Comparison of ENCODE assay signal across 37 mouse cellular contexts in genomic region chr16:32312859-32313258, GRCm38 (mm10). TPM values are rescaled to one million over a fixed set of nuclear protein-coding genes. Genes with fewer than 3 reads are reported as not detected.
DNase-seq lines count a peak whose midpoint lies in the region; ATAC-seq and TF ChIP-seq lines count a peak whose summit lies in the region.
"Had no signal": no experiment of that assay in that cellular context is flagged by ENCODE, and none has a peak within 500 bp of the region (broad histone marks: within the 10 kb centered on the region; RNA-seq: fewer than 3 reads in every experiment).

No protein-coding gene starts in this region.

- no peak overlapping the region for H3K9ac ChIP-seq in kidney, embryonic 15.5 days
- no peak overlapping the region for H3K9ac ChIP-seq in forebrain, embryonic 14.5 days (ENCODE audit: low read length)
- H3K9ac ChIP-seq: embryonic facial prominence, embryonic 12.5 days; forebrain, embryonic 15.5 days; heart, embryonic 13.5 days; limb, embryonic 13.5 days; lung, embryonic 15.5 days; neural tube, embryonic 12.5 days had no signal

- TF ChIP-seq POLR2A in kidney, adult 2 months (IDR thresholded peaks at IDR 0.05; ENCODE audit: low read depth, low read length): no peak

- H3K27me3 ChIP-seq in kidney, adult 2 months (replicated peaks; ENCODE audit: control insufficient read depth, insufficient read depth, low read length): no peaks in the 10 kb centered on the region
- no peaks in the 10 kb centered on the region for H3K27me3 ChIP-seq in kidney, embryonic 15.5 days
- no peaks in the 10 kb centered on the region for H3K27me3 ChIP-seq in forebrain, embryonic 14.5 days (replicated peaks; ENCODE audit: control insufficient read depth, insufficient read depth, low read length)
- H3K27me3 ChIP-seq: embryonic facial prominence, embryonic 12.5 days; forebrain, embryonic 15.5 days; heart, embryonic 13.5 days; limb, embryonic 13.5 days; lung, embryonic 15.5 days; neural tube, embryonic 12.5 days had no signal

- no peak for TF ChIP-seq CTCF in kidney, adult 2 months (conservative IDR thresholded peaks at IDR 0.05; ENCODE audit: insufficient read depth, insufficient read length, low read depth, low read length)

- H3K4me1 ChIP-seq in kidney, adult 2 months (ENCODE audit: control insufficient read depth, insufficient read depth, low read length): peaks cover 3% of the 10 kb centered on the region; the same call in 1 of the 2 replicates
- 0 out of 2 replicates have a peak, but pooled peaks cover 2% of the 10 kb centered on the region for H3K4me1 ChIP-seq in kidney, embryonic 15.5 days
- H3K4me1 ChIP-seq in forebrain, embryonic 14.5 days (ENCODE audit: control insufficient read depth, insufficient read depth, low read length): no peaks in the 10 kb centered on the region
- H3K4me1 ChIP-seq: embryonic facial prominence, embryonic 12.5 days; forebrain, embryonic 15.5 days; limb, embryonic 13.5 days; lung, embryonic 15.5 days; neural tube, embryonic 12.5 days had no signal

- H3K36me3 ChIP-seq in kidney, adult 2 months (ENCODE audit: control insufficient read depth, insufficient read depth, low read length): no peaks in the 10 kb centered on the region
- no peaks in the 10 kb centered on the region for H3K36me3 ChIP-seq in kidney, embryonic 15.5 days
- no peaks in the 10 kb centered on the region for H3K36me3 ChIP-seq in forebrain, embryonic 14.5 days (ENCODE audit: control insufficient read depth, insufficient read depth, low read length)
- H3K36me3 ChIP-seq: embryonic facial prominence, embryonic 12.5 days; forebrain, embryonic 15.5 days; heart, embryonic 13.5 days; hindbrain, embryonic 10.5 days; limb, embryonic 13.5 days; lung, embryonic 15.5 days; neural tube, embryonic 12.5 days had no signal

- DNase-seq in heart, adult 11 months: peak; percentile 54
- DNase-seq in heart, adult 9 months (ENCODE audit: low spot score in 2 of 2): no peak
- peak; percentile 37 for DNase-seq in kidney, adult 2 months
- DNase-seq in 3T3-L1 (ENCODE audit: low read depth, low spot score): peak; percentile 41
- DNase-seq in Muller cell, postnatal 12 days (ENCODE audit: inconsistent ontology term): peak; percentile 51
- no peak for DNase-seq in forebrain, embryonic 14.5 days (ENCODE audit: low spot score)
- no peak for DNase-seq in adrenal gland, postnatal 25 days
- DNase-seq: adrenal gland, postnatal 36 days; cerebellum, adult 18-20 months; cerebellum, postnatal 14 days; gastrocnemius, postnatal 25 days; heart, adult 18-20 months; heart, postnatal 10 days; layer of hippocampus, adult 9-11 months; right cerebral cortex, adult 18-20 months; right cerebral cortex, postnatal 4 days; thymus, adult 18-20 months; thymus, postnatal 25 days had no signal

- peak overlapping the region; percentile 40; the same call in 1 of the 2 replicates for H3K27ac ChIP-seq in kidney, adult 2 months (ENCODE audit: insufficient read depth, low read depth, low read length)
- H3K27ac ChIP-seq in kidney, embryonic 15.5 days: no peak overlapping the region
- no peak overlapping the region for H3K27ac ChIP-seq in forebrain, embryonic 14.5 days (ENCODE audit: low read depth, low read length)
- H3K27ac ChIP-seq: embryonic facial prominence, embryonic 12.5 days; forebrain, embryonic 15.5 days; heart, embryonic 13.5 days; limb, embryonic 13.5 days; lung, embryonic 15.5 days; neural tube, embryonic 12.5 days; stomach, postnatal 0 days had no signal

- H3K4me3 ChIP-seq in kidney, adult 2 months (ENCODE audit: insufficient read depth, low read depth, low read length): no peak overlapping the region
- H3K4me3 ChIP-seq in kidney, embryonic 15.5 days (replicated peaks): no peak overlapping the region
- no peak overlapping the region for H3K4me3 ChIP-seq in forebrain, embryonic 14.5 days (ENCODE audit: low read depth, low read length)
- H3K4me3 ChIP-seq: embryonic facial prominence, embryonic 12.5 days; forebrain, embryonic 15.5 days; heart, embryonic 13.5 days; hindbrain, embryonic 10.5 days; limb, embryonic 13.5 days; lung, embryonic 15.5 days; myocyte; neural tube, embryonic 12.5 days had no signal

- no peak for ATAC-seq in kidney, embryonic 15.5 days (replicated peaks; ENCODE audit: low FRiP score)
- no peak for ATAC-seq in forebrain, embryonic 14.5 days
- ATAC-seq: forebrain, embryonic 15.5 days had no signal

- H3K4me2 ChIP-seq in kidney, embryonic 15.5 days: no peak overlapping the region
- no peak overlapping the region for H3K4me2 ChIP-seq in forebrain, embryonic 14.5 days (ENCODE audit: low read length)
- H3K4me2 ChIP-seq: embryonic facial prominence, embryonic 12.5 days; forebrain, embryonic 15.5 days; heart, embryonic 13.5 days; limb, embryonic 13.5 days; liver, embryonic 11.5 days; lung, embryonic 15.5 days; midbrain, embryonic 11.5 days; neural tube, embryonic 12.5 days had no signal

- WGBS in kidney, adult 2 months: 58% methylated on average over 4 of the region's 4 CpGs
- WGBS in kidney, embryonic 15.5 days: 56% methylated on average over 4 of the region's 4 CpGs
- 70% methylated on average over 4 of the region's 4 CpGs for WGBS in forebrain, embryonic 14.5 days

- no peaks in the 10 kb centered on the region for H3K9me3 ChIP-seq in kidney, embryonic 15.5 days (replicated peaks)
- H3K9me3 ChIP-seq in forebrain, embryonic 14.5 days (replicated peaks; ENCODE audit: control insufficient read depth, low read length): no peaks in the 10 kb centered on the region
- H3K9me3 ChIP-seq: embryonic facial prominence, embryonic 12.5 days; forebrain, embryonic 15.5 days; heart, embryonic 13.5 days; limb, embryonic 13.5 days; lung, embryonic 15.5 days; neural tube, embryonic 12.5 days had no signal

RNA-seq across cellular contexts. Expression of gene Ubxn7, which starts 19.2 kb away (rescaled TPM):
- 10.4 and 14.6 TPM in 2 replicates for polyA plus RNA-seq in kidney, adult 2 months (2012; rRNA removed)
- 25.4 and 27.3 TPM in 2 replicates for polyA plus RNA-seq in kidney, embryonic 15.5 days (2015; fragmentation: Nextera tagmentation; extraction: Ambion mirVana)
- polyA plus RNA-seq in forebrain, embryonic 14.5 days (2014; fragmentation: Nextera tagmentation; extraction: Ambion mirVana): 23.4 and 29.4 TPM in 2 replicates
- total RNA-seq in adrenal gland, postnatal 25 days (2021): 40.4 and 77.1 TPM in 2 replicates

RNA-seq across cellular contexts. Expression of gene Rnf168, which starts 35.6 kb away (rescaled TPM):
- 6.0 and 6.4 TPM in 2 replicates for polyA plus RNA-seq in kidney, adult 2 months (2012; rRNA removed)
- 31.2 and 31.5 TPM in 2 replicates for polyA plus RNA-seq in kidney, embryonic 15.5 days (2015; fragmentation: Nextera tagmentation; extraction: Ambion mirVana)
- polyA plus RNA-seq in forebrain, embryonic 14.5 days (2014; fragmentation: Nextera tagmentation; extraction: Ambion mirVana): 21.0 and 23.0 TPM in 2 replicates
- total RNA-seq in adrenal gland, postnatal 25 days (2021): 29.1 and 33.9 TPM in 2 replicates

RNA-seq across cellular contexts. Expression of gene Smco1, which starts 41.6 kb away (rescaled TPM):
- 0.06 TPM in 1 of 2 replicates, not detected in the other for polyA plus RNA-seq in kidney, adult 2 months (2012; rRNA removed)
- not detected in 2 replicates for polyA plus RNA-seq in kidney, embryonic 15.5 days (2015; fragmentation: Nextera tagmentation; extraction: Ambion mirVana)
- polyA plus RNA-seq in forebrain, embryonic 14.5 days (2014; fragmentation: Nextera tagmentation; extraction: Ambion mirVana): not detected in 2 replicates
- total RNA-seq in adrenal gland, postnatal 25 days (2021): 0.36 TPM in 1 of 2 replicates, not detected in the other
- total RNA-seq: left cerebral cortex, postnatal 14 days; megakaryocyte progenitor cell, adult 5-6 weeks; midbrain, postnatal 0 days had no signal
- polyA plus RNA-seq: embryonic facial prominence, embryonic 12.5 days; forebrain, embryonic 15.5 days; intestine, embryonic 14.5 days; large intestine, adult 2 months; limb, embryonic 13.5 days; liver, embryonic 11.5 days; liver, embryonic 16.5 days; lung, embryonic 15.5 days; midbrain, embryonic 11.5 days; myocyte; neural tube, embryonic 12.5 days; spleen, adult 2 months had no signal

Comparison
In these comparisons a context has a peak if more than half of its experiments do, and no peak if none do; other contexts are left out.
1. DNase-seq: peak in heart, adult 11 months (single experiment), kidney, adult 2 months (single experiment), 3T3-L1 (single experiment) and Muller cell, postnatal 12 days (single experiment); none in heart, adult 9 months (0 of 2), forebrain, embryonic 14.5 days (single experiment) and adrenal gland, postnatal 25 days (single experiment).